Mouse (Mus musculus): ENCODE results near the gene Tmbim6.
"Not testable (repeated sequence)": the region's sequence is repeated elsewhere in the genome, so short reads cannot be mapped to it uniquely, and the experiment has no call there.

The Tmbim6 gene

DNA sequence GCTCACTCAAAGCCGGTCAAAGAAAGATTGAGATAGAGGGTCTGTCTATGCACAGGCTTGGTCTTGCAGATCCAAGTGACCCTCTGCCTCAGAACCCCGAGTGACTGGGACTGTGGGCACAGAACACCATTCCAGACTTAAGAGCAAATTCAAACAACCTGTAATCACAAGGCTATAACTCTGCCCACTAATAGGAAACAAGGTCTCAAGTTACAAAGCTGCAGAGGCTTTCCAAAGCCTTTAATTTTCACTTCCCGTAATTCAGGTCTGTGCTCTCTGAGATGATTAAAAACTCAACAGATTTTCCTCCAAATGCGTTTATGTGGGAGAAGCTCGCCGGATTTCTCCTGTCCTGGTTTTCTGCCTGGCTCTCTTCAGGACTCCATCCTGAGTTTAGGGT, 8.6 kb upstream of the Tmbim6 start:
- peak; percentile 61 for DNase-seq (ENCODE audit: low read depth)

GRCm38 (mm10) chr15:99386110-99386509, 6.6 kb upstream of the Tmbim6 start:
- not testable (repeated sequence) for DNase-seq (ENCODE audit: low read depth)

DNA sequence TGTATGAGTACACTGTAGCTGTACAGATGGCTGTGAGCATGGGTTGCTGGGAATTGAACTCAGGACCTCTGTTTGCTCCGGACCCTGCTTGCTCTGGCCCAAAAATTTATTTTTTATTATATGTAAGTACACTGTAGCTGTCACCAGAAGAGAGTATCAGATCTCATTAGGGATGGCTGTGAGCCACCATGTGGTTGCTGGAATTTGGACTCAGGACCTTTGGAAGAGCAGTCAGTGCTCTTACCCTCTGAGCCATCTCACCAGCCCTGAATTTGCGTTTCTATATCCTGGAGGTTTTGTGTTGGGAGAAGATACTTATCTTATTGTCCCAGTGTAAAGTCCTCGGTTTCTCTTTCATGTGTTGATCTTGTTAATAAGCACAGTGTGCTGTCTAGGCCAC, 5.9 kb upstream of the Tmbim6 start:
- no peak for DNase-seq (ENCODE audit: low read depth)

- DNase-seq (ENCODE audit: low read depth), result no peak
Observed at GRCm38 (mm10) chr15:99387976-99388375, 4.7 kb upstream of the Tmbim6 start.

DNA sequence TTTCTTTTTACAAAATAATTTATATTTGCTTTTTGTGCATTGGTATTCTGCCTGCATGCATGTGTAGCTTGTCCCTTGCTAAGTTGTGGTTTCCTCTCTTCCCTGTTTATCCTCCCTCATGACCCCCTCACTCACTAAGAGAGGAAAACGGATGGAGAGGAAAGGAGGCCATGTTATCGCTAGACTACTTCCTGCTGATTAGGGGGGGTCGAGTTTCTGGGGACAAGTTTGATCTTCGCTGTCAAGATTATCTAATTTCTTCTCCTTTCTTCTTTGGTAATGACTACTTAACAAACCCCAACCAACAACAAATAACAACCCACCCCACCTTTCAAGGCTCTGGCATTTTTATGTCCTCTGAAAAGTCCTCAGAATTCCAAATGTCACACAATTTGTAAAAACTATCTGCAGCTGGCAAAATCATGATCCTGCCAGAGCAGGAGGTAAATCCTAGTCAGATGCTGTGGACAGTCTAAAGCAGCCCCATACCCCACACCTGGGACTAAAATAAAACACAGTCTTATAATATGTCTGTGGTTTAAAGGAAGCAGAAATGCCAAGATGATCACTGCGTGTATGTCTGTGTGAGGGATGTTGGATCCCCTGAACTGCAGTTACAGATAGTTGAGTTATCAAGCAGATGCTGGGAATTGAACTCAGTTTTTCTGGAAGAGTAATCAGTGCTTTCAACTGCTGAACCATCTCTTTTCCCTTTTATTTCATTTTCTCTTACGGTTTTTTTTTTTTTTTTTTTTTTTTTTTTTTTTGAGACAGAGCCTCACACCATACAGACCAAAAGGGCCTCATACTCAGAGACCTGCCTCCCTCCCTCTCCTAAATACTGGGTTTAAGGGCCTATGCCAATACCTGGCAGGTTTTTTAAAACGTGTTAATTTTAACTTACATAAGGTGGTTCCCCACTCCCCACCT, 1.9 kb upstream of the Tmbim6 start:
- DNase-seq (ENCODE audit: low read depth), result no peak

- no peak for DNase-seq (ENCODE audit: low read depth)
Observed at GRCm38 (mm10) chr15:99391975-99392374, 707 bp upstream of the Tmbim6 start.

GRCm38 (mm10) chr15:99393386-99394252, 937 bp downstream of the Tmbim6 start:
- DNase-seq (ENCODE audit: low read depth), result peak; percentile 68

GRCm38 (mm10) chr15:99396462-99396861, 3.8 kb downstream of the Tmbim6 start:
- DNase-seq (ENCODE audit: low read depth), result no peak

DNA sequence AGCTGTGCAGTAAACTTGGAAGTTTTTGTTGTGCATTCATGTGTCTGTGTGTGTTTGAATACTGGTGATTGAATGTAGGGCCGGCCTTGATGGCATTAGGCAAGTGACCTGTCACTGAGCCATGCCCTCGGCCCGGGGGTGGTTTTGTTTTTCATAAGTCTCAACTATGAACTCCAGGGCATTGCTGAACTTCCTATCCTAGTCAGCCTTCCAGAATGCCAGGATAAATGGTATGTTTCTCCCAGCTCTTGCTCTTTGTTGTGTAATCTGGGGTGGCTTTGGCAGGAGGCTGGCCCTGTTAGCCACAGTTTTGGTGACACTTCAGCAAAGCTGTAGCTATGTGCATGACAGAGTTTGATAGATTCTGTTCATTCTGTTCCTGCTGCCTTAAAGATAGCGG, 4.2 kb downstream of the Tmbim6 start:
- DNase-seq (ENCODE audit: low read depth), result no peak

DNA sequence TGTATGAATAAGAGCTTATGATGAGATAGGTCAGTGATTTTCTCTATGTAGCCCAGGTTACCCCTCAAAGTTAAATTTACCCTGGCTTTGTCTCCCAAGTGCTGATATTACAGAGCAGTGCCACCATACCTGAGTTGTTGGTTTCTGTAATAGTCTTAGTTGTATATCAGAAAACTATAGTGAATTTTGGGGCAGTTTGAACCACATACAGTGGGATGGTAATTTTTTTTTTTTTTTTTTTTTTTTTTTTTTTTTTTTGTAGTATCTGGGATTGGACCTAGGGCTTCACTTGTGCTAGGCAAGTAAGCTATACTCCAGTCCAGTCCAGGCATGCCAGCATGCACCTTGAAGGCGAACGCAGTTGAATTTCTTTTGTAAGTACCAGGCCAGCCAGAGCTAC, 4.9 kb downstream of the Tmbim6 start:
- DNase-seq (ENCODE audit: low read depth), result no peak

DNA sequence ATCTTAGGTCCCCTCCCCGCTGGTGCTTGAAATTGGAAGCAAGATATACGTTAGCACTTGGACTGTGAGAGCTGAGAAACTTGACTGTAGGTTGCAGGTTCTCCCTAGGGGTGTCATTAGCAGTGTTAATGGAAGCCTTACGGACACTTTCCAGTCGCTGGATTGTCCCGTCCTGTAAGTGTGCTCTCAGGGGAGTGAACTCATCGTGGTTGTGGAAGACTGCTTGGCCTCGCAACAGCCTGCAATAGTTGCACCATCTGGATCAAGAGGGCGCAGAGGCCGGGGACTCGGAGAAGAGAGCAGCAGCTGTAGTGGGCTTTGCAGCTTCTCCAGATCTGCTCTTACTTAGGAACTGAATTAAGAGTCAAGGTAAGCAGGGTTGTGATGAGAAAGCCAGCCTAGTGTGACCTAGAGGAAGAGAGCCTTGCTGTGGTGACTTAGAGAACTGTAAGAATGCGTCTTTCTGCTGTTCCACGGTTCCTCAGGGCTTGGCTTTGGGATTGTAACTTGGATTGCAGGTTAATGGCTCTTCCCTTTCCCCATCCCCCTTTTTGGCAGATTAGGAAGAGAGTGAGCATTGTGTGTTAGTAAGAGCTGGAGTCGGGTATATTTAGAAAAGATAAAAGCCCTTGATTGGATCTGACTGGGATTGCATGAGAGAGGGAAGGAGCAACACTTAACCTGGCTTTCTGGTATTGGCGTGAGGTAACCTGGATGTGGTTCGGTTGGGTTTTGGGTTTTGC, 7.0 kb downstream of the Tmbim6 start:
- peak; percentile 57 for DNase-seq (ENCODE audit: low read depth)

DNA sequence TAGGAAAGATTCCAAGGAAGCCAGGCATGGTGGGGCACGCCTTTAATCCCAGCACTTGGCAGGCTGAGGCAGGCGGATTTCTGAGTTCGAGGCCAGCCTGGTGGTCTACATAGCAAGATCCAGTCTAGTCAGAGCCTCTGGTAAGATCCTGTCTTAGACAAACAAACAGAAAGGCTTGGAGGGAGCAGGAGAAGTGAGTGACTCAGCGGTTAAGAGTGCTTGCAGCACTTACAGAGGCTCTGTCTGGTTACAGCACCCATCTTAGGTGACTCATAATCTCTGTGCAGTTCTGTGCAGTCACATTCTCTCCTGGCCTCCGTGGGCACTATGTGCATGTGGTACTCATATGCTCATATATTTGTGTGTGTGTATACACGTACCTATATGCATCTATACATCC, 7.9 kb downstream of the Tmbim6 start:
- DNase-seq (ENCODE audit: low read depth), result peak; percentile 92

DNA sequence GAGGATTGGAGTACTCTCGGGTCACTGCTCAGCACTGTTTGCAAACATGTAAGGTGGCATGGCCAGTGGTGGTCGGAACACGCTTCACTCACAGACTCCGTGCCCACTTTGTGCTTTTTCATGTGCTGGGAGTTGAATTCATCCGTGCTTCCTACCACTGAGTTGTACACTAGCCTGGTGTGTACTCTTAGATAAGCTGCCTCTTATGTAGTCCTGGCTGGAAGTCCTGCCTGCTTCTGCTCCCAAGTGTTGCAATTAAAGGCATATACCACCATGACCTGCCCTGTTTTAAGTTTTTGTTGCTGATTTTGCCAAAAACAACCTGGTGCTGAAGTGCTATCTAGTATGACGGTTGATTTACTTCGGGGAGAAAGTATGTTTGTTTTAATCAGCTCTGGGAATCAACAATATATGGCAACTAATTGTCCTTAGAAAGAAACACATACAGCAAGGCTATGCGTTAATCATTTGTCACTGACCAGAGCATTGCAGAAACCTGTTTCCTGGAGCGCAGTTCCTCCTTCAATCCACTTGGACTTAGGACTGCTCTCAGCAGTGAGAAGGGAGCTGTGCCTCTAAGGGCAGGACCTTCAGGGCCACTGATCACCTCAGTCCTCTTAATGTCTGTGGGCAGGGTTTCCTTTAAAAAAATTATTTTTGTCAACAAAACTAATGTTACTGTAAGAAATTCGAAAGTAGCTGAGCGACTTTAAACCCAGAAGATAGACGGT, 10.6 kb downstream of the Tmbim6 start:
- no peak for DNase-seq (ENCODE audit: low read depth)

GRCm38 (mm10) chr15:99405150-99405549, 12.5 kb downstream of the Tmbim6 start:
- DNase-seq (ENCODE audit: low read depth), result no peak

DNA sequence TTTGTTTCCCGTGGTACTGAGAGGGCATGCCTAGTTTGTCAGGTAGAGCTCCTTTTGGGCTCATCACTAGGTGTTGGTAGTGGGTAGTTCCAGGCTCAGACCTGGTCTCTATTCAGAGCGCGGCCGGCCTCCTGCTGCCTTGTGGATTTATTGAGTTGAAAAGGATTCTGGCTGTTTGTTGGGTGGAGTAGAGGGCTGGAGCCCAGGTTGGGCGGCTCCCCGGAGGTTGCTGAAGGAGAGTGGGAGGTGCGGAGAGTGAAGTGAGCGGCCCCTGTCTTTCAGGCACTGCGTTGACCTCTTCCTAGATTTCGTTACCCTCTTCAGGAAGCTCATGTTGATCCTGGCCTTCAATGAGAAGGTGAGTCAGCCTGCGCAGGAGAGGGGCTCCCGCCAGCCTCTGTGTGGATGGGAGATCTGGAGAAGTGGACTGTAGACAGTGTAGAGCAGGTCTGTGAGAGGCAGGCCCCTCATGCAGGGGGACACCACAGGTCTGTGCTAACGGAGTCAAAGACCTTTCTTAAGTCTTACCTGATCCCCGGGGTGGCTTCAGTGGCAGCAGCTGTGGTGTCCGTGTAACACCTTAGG, 14.4 kb downstream of the Tmbim6 start:
- DNase-seq (ENCODE audit: low read depth), result no peak

- no peak for DNase-seq (ENCODE audit: low read depth)
Observed at GRCm38 (mm10) chr15:99408845-99409244, 16.2 kb downstream of the Tmbim6 start.

- no peak for DNase-seq (ENCODE audit: low read depth)
Observed at GRCm38 (mm10) chr15:99411747-99412146, 19.1 kb downstream of the Tmbim6 start.

DNA sequence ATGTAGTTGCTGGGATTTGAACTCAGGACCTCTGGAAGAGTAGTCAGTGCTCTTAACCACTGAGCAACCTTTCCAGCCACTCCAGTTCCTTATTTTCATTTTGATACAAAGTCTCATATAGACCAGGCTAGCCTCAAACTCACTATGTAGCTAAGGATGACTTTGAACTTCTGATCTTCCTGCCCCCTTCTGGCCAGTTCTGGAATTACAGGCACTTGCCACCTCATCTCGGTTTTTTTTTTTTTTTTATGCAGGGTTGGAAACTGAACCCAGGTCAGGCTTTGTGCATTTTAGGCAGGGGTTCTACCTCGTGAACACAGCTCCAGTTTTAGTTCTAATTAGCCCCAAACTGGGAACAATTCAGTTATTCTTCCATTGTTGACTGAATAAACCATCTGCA, 23.1 kb downstream of the Tmbim6 start:
- peak; percentile 79 for DNase-seq (ENCODE audit: low read depth)

GRCm38 (mm10) chr15:99416348-99416882, 23.7 kb downstream of the Tmbim6 start:
- DNase-seq (ENCODE audit: low read depth), result peak; percentile 89

- DNase-seq (ENCODE audit: low read depth), result no peak
Observed at GRCm38 (mm10) chr15:99416957-99417356, 24.3 kb downstream of the Tmbim6 start.

All from 416B (cell line).